Comparison of ENCODE assay signal across 9 mouse cellular contexts in genomic region chr9:77377082-77377481, GRCm38 (mm10). TPM values are rescaled to one million over a fixed set of nuclear protein-coding genes. Genes with fewer than 3 reads are reported as not detected.
DNase-seq lines count a peak whose midpoint lies in the region; ATAC-seq and TF ChIP-seq lines count a peak whose summit lies in the region.
"Had no signal": no experiment of that assay in that cellular context is flagged by ENCODE, and none has a peak within 500 bp of the region (broad histone marks: within the 10 kb centered on the region; RNA-seq: fewer than 3 reads in every experiment).

No protein-coding gene starts in this region.

- no peak for TF ChIP-seq EP300 in heart, postnatal 0 days (IDR thresholded peaks at IDR 0.05; ENCODE audit: low read depth)

- TF ChIP-seq CTCF in cerebellum, adult 2 months (IDR thresholded peaks at IDR 0.05; ENCODE audit: borderline replicate concordance, insufficient read depth, low read depth, low read length): peak; percentile 26; the same call in 1 of the 2 replicates
- TF ChIP-seq CTCF in heart, postnatal 0 days (IDR thresholded peaks at IDR 0.05; ENCODE audit: low read depth): peak; percentile 56

- H3K4me3 ChIP-seq in kidney, embryonic 16.5 days (ENCODE audit: low read length): no peak overlapping the region
- no peak overlapping the region for H3K4me3 ChIP-seq in cerebellum, adult 2 months (replicated peaks; ENCODE audit: insufficient read depth, low read depth, low read length)
- H3K4me3 ChIP-seq in heart, postnatal 0 days (ENCODE audit: low read depth, low read length): no peak overlapping the region
- H3K4me3 ChIP-seq in midbrain, embryonic 10.5 days: no peak overlapping the region
- H3K4me3 ChIP-seq: lung, embryonic 15.5 days had no signal

- H3K4me2 ChIP-seq in kidney, embryonic 16.5 days (replicated peaks; ENCODE audit: low read depth, low read length): no peak overlapping the region
- no peak overlapping the region for H3K4me2 ChIP-seq in heart, postnatal 0 days (ENCODE audit: low read depth, low read length)
- H3K4me2 ChIP-seq: lung, embryonic 15.5 days had no signal

- H3K36me3 ChIP-seq in kidney, embryonic 16.5 days (ENCODE audit: insufficient read depth, low read length): no peaks in the 10 kb centered on the region
- H3K36me3 ChIP-seq in heart, postnatal 0 days (replicated peaks; ENCODE audit: control insufficient read depth, insufficient read depth, low read length): no peaks in the 10 kb centered on the region
- no peaks in the 10 kb centered on the region for H3K36me3 ChIP-seq in midbrain, embryonic 10.5 days
- H3K36me3 ChIP-seq: lung, embryonic 15.5 days had no signal

- WGBS in kidney, embryonic 16.5 days: 70% methylated on average over 10 of the region's 10 CpGs
- WGBS in cerebellum, adult 2 months: 53% methylated on average over 10 of the region's 10 CpGs
- WGBS in heart, postnatal 0 days: 61% methylated on average over 10 of the region's 10 CpGs
- 71% methylated on average over 10 of the region's 10 CpGs for WGBS in midbrain, embryonic 10.5 days

- intact Hi-C loops in left cerebral cortex, postnatal 4 days (cut with DNase I): loop anchor here (5.0 kb wide), 1 partner anchor 125 kb away; no protein-coding TSS in a partner anchor

- no peaks in the 10 kb centered on the region for H3K27me3 ChIP-seq in kidney, embryonic 16.5 days (ENCODE audit: insufficient read depth, low read length)
- H3K27me3 ChIP-seq in cerebellum, adult 2 months (ENCODE audit: control insufficient read depth, insufficient read depth, low read length): no peaks in the 10 kb centered on the region
- no peaks in the 10 kb centered on the region for H3K27me3 ChIP-seq in heart, postnatal 0 days (ENCODE audit: control insufficient read depth, insufficient read depth, low read length)
- no peaks in the 10 kb centered on the region for H3K27me3 ChIP-seq in midbrain, embryonic 10.5 days (ENCODE audit: low read depth, poor library complexity, severe bottlenecking)
- H3K27me3 ChIP-seq: lung, embryonic 15.5 days had no signal

- no peak overlapping the region for H3K9ac ChIP-seq in kidney, embryonic 16.5 days (replicated peaks; ENCODE audit: low read length)
- no peak overlapping the region for H3K9ac ChIP-seq in heart, postnatal 0 days (replicated peaks; ENCODE audit: low read depth, low read length)
- H3K9ac ChIP-seq: lung, embryonic 15.5 days had no signal

- H3K9me3 ChIP-seq in kidney, embryonic 16.5 days (ENCODE audit: low read length): no peaks in the 10 kb centered on the region
- no peaks in the 10 kb centered on the region for H3K9me3 ChIP-seq in heart, postnatal 0 days (replicated peaks; ENCODE audit: control insufficient read depth, low read length)
- no peaks in the 10 kb centered on the region for H3K9me3 ChIP-seq in midbrain, embryonic 10.5 days (replicated peaks)
- H3K9me3 ChIP-seq: lung, embryonic 15.5 days had no signal

- ATAC-seq in kidney, embryonic 16.5 days (ENCODE audit: low FRiP score, low TSS enrichment): no peak
- ATAC-seq in heart, postnatal 0 days (ENCODE audit: insufficient read depth, low read depth): peak; percentile 72

- H3K27ac ChIP-seq in kidney, embryonic 16.5 days (ENCODE audit: low read length): no peak overlapping the region
- H3K27ac ChIP-seq in cerebellum, adult 2 months (ENCODE audit: insufficient read depth, low read length): no peak overlapping the region
- no peak overlapping the region for H3K27ac ChIP-seq in heart, postnatal 0 days (ENCODE audit: low read depth)
- no peak overlapping the region for H3K27ac ChIP-seq in midbrain, embryonic 10.5 days (replicated peaks)
- H3K27ac ChIP-seq: lung, embryonic 15.5 days had no signal

- H3K4me1 ChIP-seq in kidney, embryonic 16.5 days (ENCODE audit: insufficient read depth, low read length): no peaks in the 10 kb centered on the region
- no peaks in the 10 kb centered on the region for H3K4me1 ChIP-seq in cerebellum, adult 2 months (ENCODE audit: control insufficient read depth, insufficient read depth, low read length)
- peaks cover 6% of the 10 kb centered on the region for H3K4me1 ChIP-seq in heart, postnatal 0 days (ENCODE audit: control insufficient read depth, insufficient read depth)
- H3K4me1 ChIP-seq in midbrain, embryonic 10.5 days: peaks cover 10% of the 10 kb centered on the region

- DNase-seq in kidney, adult 18-20 months: peak; percentile 31
- peak; percentile 68 for DNase-seq in ES-CJ7 (ENCODE audit: low read depth, low spot score)
- peak in 1 of 2 experiments; percentile 7 for DNase-seq in cerebellum, adult 2 months
- peak; percentile 8 for DNase-seq in heart, postnatal 0 days (ENCODE audit: low spot score)
- DNase-seq in left cerebral cortex, postnatal 4 days: peak; percentile 50
- peak; percentile 28 for DNase-seq in skeletal muscle tissue, adult 2 months (ENCODE audit: low read depth, low spot score)
- DNase-seq in midbrain, embryonic 10.5 days (ENCODE audit: low spot score): no peak

- no peak for TF ChIP-seq POLR2A in cerebellum, adult 2 months (IDR thresholded peaks at IDR 0.05; ENCODE audit: borderline replicate concordance, insufficient read depth, low read length)

RNA-seq across cellular contexts. Expression of gene Mlip, which starts 24.3 kb away (rescaled TPM):
- 0.31 and 0.41 TPM in 2 replicates for polyA plus RNA-seq in kidney, embryonic 16.5 days (2015; fragmentation: Nextera tagmentation; extraction: Ambion mirVana)
- 3.9 and 4.6 TPM in 2 replicates for polyA plus RNA-seq in cerebellum, adult 2 months (2012; rRNA removed)
- 87.9 and 114 TPM in 2 replicates for total RNA-seq in heart, postnatal 0 days (2014; rRNA removed; ENCODE audit: low replicate concordance)
- 93.8 and 107 TPM in 2 replicates for polyA plus RNA-seq in heart, postnatal 0 days (2015; fragmentation: Nextera tagmentation; extraction: Ambion mirVana)
- total RNA-seq in left cerebral cortex, postnatal 4 days (2021): 10 to 100 TPM; 68.4 to 71.5 TPM
- 0.38 and 0.42 TPM in 2 replicates for polyA plus RNA-seq in midbrain, embryonic 10.5 days (2016; fragmentation: Nextera tagmentation; extraction: Ambion mirVana)

Comparison
In these comparisons a context has a peak if more than half of its experiments do, and no peak if none do; other contexts are left out.
1. RNA of gene Mlip, which starts 24.3 kb away (polyA plus RNA-seq): 93.8 to 107 TPM in heart, postnatal 0 days; 3.9 to 4.6 TPM in cerebellum, adult 2 months, 0.31 to 0.41 TPM in kidney, embryonic 16.5 days and 0.38 to 0.42 TPM in midbrain, embryonic 10.5 days; every median in the first group is over 10 times any median in the second.